Mouse (Mus musculus): ENCODE results near the gene Xrn1.
"Not testable (repeated sequence)": the region's sequence is repeated elsewhere in the genome, so short reads cannot be mapped to it uniquely, and the experiment has no call there.

Gene Xrn1

DNA sequence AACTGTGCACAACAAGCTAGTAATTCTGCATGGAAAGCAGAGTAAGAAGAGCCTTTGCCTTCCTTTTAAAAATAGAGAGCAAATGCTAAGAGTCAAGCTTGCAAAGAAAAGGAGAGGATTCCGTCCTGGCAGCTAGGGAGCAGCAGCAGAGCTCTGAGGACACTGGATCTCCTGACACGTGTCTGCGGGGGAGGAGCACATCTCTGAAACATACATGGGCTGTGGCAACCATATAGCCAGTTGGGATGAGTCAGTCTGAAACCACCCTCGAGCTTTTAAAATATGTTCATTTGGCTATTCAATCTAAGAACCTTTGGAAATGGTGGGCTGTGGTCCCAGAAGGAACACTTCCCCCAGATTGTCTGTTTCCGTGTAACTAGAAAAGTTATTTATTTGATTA is 100.3 kb downstream of the Xrn1 start:
- no peak for DNase-seq (ENCODE audit: low spot score)

DNA sequence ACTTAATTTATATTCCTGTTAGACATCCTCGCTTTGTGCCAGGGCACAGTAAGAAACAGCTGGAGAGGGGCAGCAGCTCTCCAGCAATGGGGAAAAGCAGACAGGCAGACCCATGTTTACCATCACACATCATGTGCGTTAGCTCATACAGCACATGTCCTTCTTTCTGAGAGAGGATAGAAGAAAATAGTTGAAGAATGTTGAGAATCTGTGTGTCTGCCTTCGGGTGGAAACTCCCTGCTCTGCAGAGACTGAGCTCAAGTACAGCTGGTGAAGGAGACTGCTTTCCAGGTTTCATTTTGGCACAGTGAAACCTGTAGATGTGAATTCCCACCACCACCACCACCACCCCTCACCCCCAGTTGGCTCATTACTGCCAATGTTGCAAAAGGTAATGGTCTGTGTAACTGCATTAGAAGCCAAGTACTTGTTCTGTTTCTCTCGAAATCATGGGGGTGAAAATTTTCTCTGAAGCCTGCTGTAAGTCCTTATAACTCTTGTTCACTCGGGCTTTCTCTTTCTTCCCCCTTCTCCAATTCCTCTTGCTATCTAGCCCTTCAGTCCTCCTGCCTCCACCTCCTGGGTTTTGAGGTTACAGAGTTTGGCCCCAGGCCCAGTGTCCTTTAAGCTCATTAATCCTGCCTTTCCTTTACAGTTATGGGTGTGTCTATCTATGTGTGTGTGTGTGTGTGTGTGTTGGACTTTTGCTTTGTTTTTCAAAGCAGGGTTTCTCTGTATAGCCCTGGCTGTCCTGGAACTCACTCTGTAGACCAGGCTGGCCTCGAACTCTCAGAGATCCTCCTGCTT is 102.1 kb downstream of the Xrn1 start:
- no peak for DNase-seq (ENCODE audit: low spot score)

DNA sequence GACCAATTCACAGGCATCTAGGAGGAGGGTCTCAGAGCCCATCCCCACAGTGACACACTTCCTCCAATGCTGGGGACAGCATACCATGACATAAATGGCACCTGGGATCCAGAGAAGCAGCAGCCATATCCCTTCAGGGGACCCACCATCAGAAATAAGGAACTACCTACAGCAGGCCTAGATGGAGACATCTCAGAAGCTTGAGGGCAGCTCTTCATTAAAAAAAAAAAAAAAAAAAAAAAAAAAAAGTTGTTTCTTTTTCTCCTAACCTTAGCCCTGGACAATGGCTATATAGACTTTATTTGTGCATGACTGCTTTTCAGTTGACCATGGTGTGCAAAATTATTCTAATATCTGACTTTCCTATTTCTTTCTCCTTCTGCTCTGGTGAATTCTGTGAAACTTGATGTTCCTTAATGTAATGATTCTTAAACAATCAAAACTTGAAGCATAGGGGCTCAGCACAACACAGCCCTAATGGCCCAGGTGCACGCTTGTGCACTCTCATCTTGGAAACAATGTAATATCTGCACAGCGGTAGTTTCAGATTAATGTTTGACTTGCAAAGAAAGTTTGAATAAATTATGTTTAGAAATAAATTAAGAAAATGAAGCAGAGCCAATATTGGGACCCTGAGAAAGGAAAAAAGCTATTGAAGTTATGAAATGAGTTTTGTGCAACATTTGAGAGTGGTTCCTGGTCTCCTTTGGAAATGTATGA is 108.7 kb downstream of the Xrn1 start:
- no peak for DNase-seq (ENCODE audit: low spot score)

GRCm38 (mm10) chr9:96063803-96064475 is 109.4 kb downstream of the Xrn1 start:
- DNase-seq (ENCODE audit: low spot score): no peak

DNA sequence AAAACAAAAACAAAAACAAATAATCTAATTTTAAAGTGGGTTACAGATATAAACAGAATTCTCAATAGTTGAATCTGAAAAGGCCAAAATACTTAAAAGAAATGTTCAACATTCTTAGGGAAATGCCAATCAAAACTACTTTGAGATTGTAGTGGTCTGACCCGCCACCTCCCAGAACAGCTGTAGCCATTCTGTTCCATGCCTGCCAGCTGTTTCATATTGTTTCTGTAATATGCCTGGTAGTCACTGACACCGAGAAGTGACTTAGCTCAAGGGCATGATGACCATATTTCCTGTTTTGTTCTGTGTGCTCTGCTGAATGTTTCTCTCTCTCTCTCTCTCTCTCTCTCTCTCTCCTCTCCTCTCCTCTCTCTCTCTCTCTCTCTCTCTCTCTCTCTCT is 112.9 kb downstream of the Xrn1 start:
- DNase-seq (ENCODE audit: low spot score): no peak

- no peak for DNase-seq (ENCODE audit: low spot score)
Measured at GRCm38 (mm10) chr9:96078752-96079315, 124.3 kb downstream of the Xrn1 start.

GRCm38 (mm10) chr9:96085293-96085692 is 130.7 kb downstream of the Xrn1 start:
- no peak for DNase-seq (ENCODE audit: low spot score)

- no peak for DNase-seq (ENCODE audit: low spot score)
Measured at GRCm38 (mm10) chr9:96087671-96088070, 133.1 kb downstream of the Xrn1 start.

- DNase-seq (ENCODE audit: low spot score): not testable (repeated sequence)
Measured at GRCm38 (mm10) chr9:96088456-96088855, 133.9 kb downstream of the Xrn1 start.

DNA sequence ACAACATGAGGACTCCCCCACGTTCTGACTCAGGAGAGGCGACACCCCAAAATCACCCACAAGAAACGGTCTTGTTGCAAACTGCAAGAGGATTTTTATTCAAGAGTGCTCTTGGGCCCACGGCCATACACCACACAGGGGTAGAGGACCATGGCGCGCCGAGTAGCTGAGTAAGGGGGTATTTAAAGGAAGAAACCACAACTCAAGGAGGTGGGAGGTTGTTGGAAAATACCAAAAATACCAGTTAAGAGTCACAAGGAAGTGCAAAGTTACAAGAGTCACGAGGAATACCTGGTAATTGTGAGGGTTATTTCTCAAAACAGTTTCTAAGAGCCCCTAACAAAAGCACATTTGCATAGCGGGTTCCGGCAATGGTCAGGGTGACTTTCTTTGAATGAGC is 138.1 kb downstream of the Xrn1 start:
- DNase-seq (ENCODE audit: low spot score): not testable (repeated sequence)

GRCm38 (mm10) chr9:96093221-96093620 is 138.7 kb downstream of the Xrn1 start:
- no peak for DNase-seq (ENCODE audit: low spot score)

GRCm38 (mm10) chr9:96094341-96094740 is 139.8 kb downstream of the Xrn1 start:
- no peak for DNase-seq (ENCODE audit: low spot score)

GRCm38 (mm10) chr9:96095192-96095591 is 140.6 kb downstream of the Xrn1 start:
- no peak for DNase-seq (ENCODE audit: low spot score)

DNA sequence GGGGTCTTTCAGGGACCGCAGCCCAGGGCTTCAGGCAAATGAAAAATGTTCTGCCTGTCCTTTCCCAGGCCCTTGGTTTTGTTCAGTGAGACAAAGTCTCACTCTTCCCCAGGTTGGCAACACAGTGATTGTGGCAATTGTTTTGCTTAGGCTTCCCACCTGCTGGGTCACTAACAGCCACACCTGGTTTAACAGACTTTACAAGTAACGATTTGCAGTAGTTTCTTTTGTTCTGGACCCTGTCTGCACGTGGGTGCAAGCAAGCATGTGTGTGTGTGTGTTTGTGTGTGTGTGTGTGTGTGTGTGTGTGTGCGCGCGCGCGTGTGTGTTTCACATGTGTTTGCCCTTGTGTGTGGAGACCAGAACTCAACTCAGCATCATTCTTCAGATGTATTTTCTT is 148.3 kb downstream of the Xrn1 start:
- DNase-seq (ENCODE audit: low spot score): no peak
